ENCODE assay signal across 10 mouse cellular contexts in genomic region chr13:116294151-116294461, GRCm38 (mm10). TPM values are rescaled to one million over a fixed set of nuclear protein-coding genes. Genes with fewer than 3 reads are reported as not detected.
A peak's percentile ranks its signal among the peaks of the same experiment; 100 is the strongest.
DNase-seq lines count a peak whose midpoint lies in the region; ATAC-seq and TF ChIP-seq lines count a peak whose summit lies in the region.
"Had no signal": no experiment of that assay in that cellular context is flagged by ENCODE, and none has a peak within 500 bp of the region (broad histone marks: within the 10 kb centered on the region; RNA-seq: fewer than 3 reads in every experiment).

No protein-coding gene starts in this region.

- no peak overlapping the region for H3K27ac ChIP-seq in heart, postnatal 0 days (ENCODE audit: low read depth)
- no peak overlapping the region for H3K27ac ChIP-seq in ES-E14 (ENCODE audit: insufficient read depth, low read depth, low read length, poor library complexity, severe bottlenecking)
- no peak overlapping the region for H3K27ac ChIP-seq in forebrain, embryonic 15.5 days (replicated peaks)
- H3K27ac ChIP-seq in midbrain, embryonic 12.5 days (replicated peaks), result no peak overlapping the region

- H3K4me2 ChIP-seq in heart, postnatal 0 days (ENCODE audit: low read depth, low read length), result peak overlapping the region; percentile 28; the same call in 1 of the 2 replicates
- peak overlapping the region; percentile 24; the same call in 1 of the 2 replicates for H3K4me2 ChIP-seq in forebrain, embryonic 15.5 days (replicated peaks)
- peak overlapping the region; percentile 21 for H3K4me2 ChIP-seq in midbrain, embryonic 12.5 days (replicated peaks)

- 2% methylated on average over 11 of the region's 11 CpGs for WGBS in heart, postnatal 0 days
- WGBS in forebrain, embryonic 15.5 days, result 1% methylated on average over 11 of the region's 11 CpGs
- under 1% methylated on average over 11 of the region's 11 CpGs for WGBS in midbrain, embryonic 12.5 days

- TF ChIP-seq CTCF in heart, postnatal 0 days (IDR thresholded peaks at IDR 0.05; ENCODE audit: low read depth), result no peak

- no peak for DNase-seq in heart, postnatal 0 days (ENCODE audit: low spot score)
- no peak for DNase-seq in heart, postnatal 36 days
- no peak for DNase-seq in ES-E14 (ENCODE audit: low read depth, low spot score)
- DNase-seq in gastrocnemius, postnatal 25 days, result no peak
- DNase-seq in layer of hippocampus, adult 9-11 months, result no peak
- no peak for DNase-seq in frontal cortex, postnatal 14 days (ENCODE audit: low spot score in 2 of 2)
- DNase-seq: heart, postnatal 10 days had no signal

- in situ Hi-C loops in ES-E14 (cut with MboI; ENCODE audit: low sequenced_read_pairs in 2 of 2, unreplicated experiment in 2 of 2), result no loop called here

- H3K4me1 ChIP-seq in heart, postnatal 0 days (ENCODE audit: control insufficient read depth, insufficient read depth), result no peaks in the 10 kb centered on the region
- peaks cover 0 to 3% of the 10 kb centered on the region in 2 experiments; a peak in 1 of 4 replicates for H3K4me1 ChIP-seq in ES-E14 (ENCODE audit: control insufficient read depth in 2 of 2, insufficient read depth in 2 of 2, low read length in 2 of 2, poor library complexity in 1 of 2)
- H3K4me1 ChIP-seq in forebrain, embryonic 15.5 days, result peaks cover 14% of the 10 kb centered on the region; the same call in 1 of the 2 replicates
- H3K4me1 ChIP-seq in midbrain, embryonic 12.5 days, result peaks cover 8% of the 10 kb centered on the region; the same call in 1 of the 2 replicates

- intact Hi-C loops in heart, postnatal 36 days (cut with DNase I), result no loop called here

- H3K9ac ChIP-seq in heart, postnatal 0 days (replicated peaks; ENCODE audit: low read depth, low read length), result no peak overlapping the region
- 0 out of 2 replicates have a peak overlapping the region, but pooled peaks have one; percentile 33 for H3K9ac ChIP-seq in ES-E14 (ENCODE audit: insufficient read depth, low read depth, low read length, poor library complexity, severe bottlenecking)
- no peak overlapping the region for H3K9ac ChIP-seq in forebrain, embryonic 15.5 days (replicated peaks)
- H3K9ac ChIP-seq in midbrain, embryonic 12.5 days (replicated peaks), result no peak overlapping the region

- no peaks in the 10 kb centered on the region for H3K9me3 ChIP-seq in heart, postnatal 0 days (replicated peaks; ENCODE audit: control insufficient read depth, low read length)
- no peaks in the 10 kb centered on the region for H3K9me3 ChIP-seq in ES-E14 (ENCODE audit: control insufficient read depth, insufficient read depth, low read depth, low read length)
- no peaks in the 10 kb centered on the region for H3K9me3 ChIP-seq in forebrain, embryonic 15.5 days
- no peaks in the 10 kb centered on the region for H3K9me3 ChIP-seq in midbrain, embryonic 12.5 days

- TF ChIP-seq EP300 in heart, postnatal 0 days (IDR thresholded peaks at IDR 0.05; ENCODE audit: low read depth), result no peak

- no peaks in the 10 kb centered on the region for H3K36me3 ChIP-seq in heart, postnatal 0 days (replicated peaks; ENCODE audit: control insufficient read depth, insufficient read depth, low read length)
- H3K36me3 ChIP-seq in ES-E14 (ENCODE audit: control insufficient read depth, insufficient read depth, low read length, poor library complexity, severe bottlenecking), result no peaks in the 10 kb centered on the region
- no peaks in the 10 kb centered on the region for H3K36me3 ChIP-seq in forebrain, embryonic 15.5 days
- no peaks in the 10 kb centered on the region for H3K36me3 ChIP-seq in midbrain, embryonic 12.5 days

- ATAC-seq in heart, postnatal 0 days (ENCODE audit: insufficient read depth, low read depth), result no peak
- 0 out of 2 replicates have a peak, but pooled peaks have one; percentile 10 for ATAC-seq in forebrain, embryonic 15.5 days (replicated peaks)
- ATAC-seq in midbrain, embryonic 12.5 days (ENCODE audit: low FRiP score, low read depth), result no peak; the same call in 1 of the 2 replicates

- peak overlapping the region; percentile 11; the same call in 1 of the 2 replicates for H3K4me3 ChIP-seq in heart, postnatal 0 days (ENCODE audit: low read depth, low read length)
- H3K4me3 ChIP-seq in ES-E14 (ENCODE audit: insufficient read depth in 1 of 2, low read depth in 1 of 2, low read length in 2 of 2, poor library complexity in 1 of 2, severe bottlenecking in 1 of 2), result peak overlapping the region; percentile 6; a peak in 3 of 4 replicates
- H3K4me3 ChIP-seq in forebrain, embryonic 15.5 days, result peak overlapping the region; percentile 0; the same call in 1 of the 2 replicates
- H3K4me3 ChIP-seq in midbrain, embryonic 12.5 days, result peak overlapping the region; percentile 12; the same call in 1 of the 2 replicates
- H3K4me3 ChIP-seq: megakaryocyte, embryonic 14.5 days had no signal

- peaks cover 72% of the 10 kb centered on the region for H3K27me3 ChIP-seq in heart, postnatal 0 days (ENCODE audit: control insufficient read depth, insufficient read depth, low read length)
- H3K27me3 ChIP-seq in forebrain, embryonic 15.5 days, result peaks cover 67% of the 10 kb centered on the region
- peaks cover 70% of the 10 kb centered on the region for H3K27me3 ChIP-seq in midbrain, embryonic 12.5 days

TF ChIP-seq in ES-E14, 5 proteins besides CTCF, POLR2A, EP300 and RAD21:
- TF ChIP-seq HCFC1 (IDR thresholded peaks at IDR 0.05; ENCODE audit: borderline replicate concordance, insufficient read depth, low read length) (no peak), CHD2 (IDR thresholded peaks at IDR 0.05; ENCODE audit: low read depth, low read length) (no peak), ZC3H11A (IDR thresholded peaks at IDR 0.05; ENCODE audit: borderline replicate concordance, low read depth, low read length) (no peak), MAFK (IDR thresholded peaks at IDR 0.05; ENCODE audit: insufficient read depth, low read depth, low read length) (no peak), ZNF384 (IDR thresholded peaks at IDR 0.05; ENCODE audit: low read depth, low read length) (no peak)
TF ChIP-seq in ES-E14: peak in this region for 0.

RNA-seq across cellular contexts. Expression of gene Isl1, which starts 15.4 kb away (rescaled TPM):
- total RNA-seq in heart, postnatal 0 days (2014; rRNA removed; ENCODE audit: low replicate concordance), result 1.5 TPM in 1 of 2 replicates, not detected in the other
- 0.18 and 0.60 TPM in 2 replicates for polyA plus RNA-seq in heart, postnatal 0 days (2015; fragmentation: Nextera tagmentation; extraction: Ambion mirVana)
- total RNA-seq in heart, postnatal 36 days (2021), result under 1 TPM in 1 of 2 experiments, not detected in 1; 0.53 TPM
- total RNA-seq in ES-E14 (2012; rRNA removed), result 1.2 and 1.5 TPM in 2 replicates
- 58.1 and 65.4 TPM in 2 replicates for polyA plus RNA-seq in forebrain, embryonic 15.5 days (2015; fragmentation: Nextera tagmentation; extraction: Ambion mirVana)
- polyA plus RNA-seq in midbrain, embryonic 12.5 days (2016; fragmentation: Nextera tagmentation; extraction: Ambion mirVana), result 20.9 and 38.9 TPM in 2 replicates
- total RNA-seq in gastrocnemius, postnatal 25 days (2021), result not detected
